18 mouse cellular contexts compared by ENCODE assay signal in genomic region chr4:134588951-134589350, GRCm38 (mm10). TPM values are rescaled to one million over a fixed set of nuclear protein-coding genes. Genes with fewer than 3 reads are reported as not detected.
DNase-seq lines count a peak whose midpoint lies in the region; ATAC-seq lines count a peak whose summit lies in the region.
"Had no signal": no experiment of that assay in that cellular context is flagged by ENCODE, and none has a peak within 500 bp of the region (broad histone marks: within the 10 kb centered on the region; RNA-seq: fewer than 3 reads in every experiment).

No protein-coding gene starts in this region.

- peaks cover 21% of the 10 kb centered on the region for H3K4me1 ChIP-seq in embryonic facial prominence, embryonic 10.5 days

- peaks cover 50% of the 10 kb centered on the region for H3K36me3 ChIP-seq in macrophage (ENCODE audit: inconsistent target)
- H3K36me3 ChIP-seq in embryonic facial prominence, embryonic 10.5 days (replicated peaks) = no peaks in the 10 kb centered on the region
- H3K36me3 ChIP-seq: hindbrain, embryonic 12.5 days; midbrain, embryonic 12.5 days; neural tube, embryonic 13.5 days had no signal

- peak; percentile 92 for ATAC-seq in granulocyte monocyte progenitor cell, adult 5-6 weeks (replicated peaks; ENCODE audit: poor library complexity, severe bottlenecking)

- H3K4me3 ChIP-seq in macrophage (ENCODE audit: inconsistent target) = no peak overlapping the region
- no peak overlapping the region for H3K4me3 ChIP-seq in embryonic facial prominence, embryonic 10.5 days
- H3K4me3 ChIP-seq: forebrain, embryonic 10.5 days; heart, embryonic 12.5 days; hindbrain, embryonic 12.5 days; left cerebral cortex, adult 2 months; midbrain, embryonic 12.5 days; neural tube, embryonic 13.5 days had no signal

- no peaks in the 10 kb centered on the region for H3K27me3 ChIP-seq in embryonic facial prominence, embryonic 10.5 days (replicated peaks; ENCODE audit: low read depth, poor library complexity, severe bottlenecking)
- H3K27me3 ChIP-seq: heart, embryonic 12.5 days; hindbrain, embryonic 12.5 days; midbrain, embryonic 12.5 days; neural tube, embryonic 13.5 days had no signal

- peak overlapping the region; percentile 97 for H3K27ac ChIP-seq in macrophage
- H3K27ac ChIP-seq in embryonic facial prominence, embryonic 10.5 days (replicated peaks) = no peak overlapping the region
- H3K27ac ChIP-seq: forebrain, embryonic 10.5 days; hindbrain, embryonic 12.5 days; left cerebral cortex, adult 2 months; midbrain, embryonic 12.5 days; neural tube, embryonic 13.5 days had no signal

- intact Hi-C loops in heart, postnatal 36 days (cut with DNase I) = no loop called here

- WGBS in macrophage (ENCODE audit: missing documents) = 9% methylated on average over 5 of the region's 5 CpGs
- WGBS in embryonic facial prominence, embryonic 10.5 days = 94% methylated on average over 5 of the region's 5 CpGs

- peaks cover 61% of the 10 kb centered on the region for H3K79me2 ChIP-seq in macrophage (ENCODE audit: inconsistent target)

- H3K9me3 ChIP-seq in embryonic facial prominence, embryonic 10.5 days = no peaks in the 10 kb centered on the region
- H3K9me3 ChIP-seq: forebrain, embryonic 10.5 days; hindbrain, embryonic 12.5 days; midbrain, embryonic 12.5 days; neural tube, embryonic 13.5 days had no signal

- peak; percentile 63 to 75 for DNase-seq in cerebellum, postnatal 10 days
- DNase-seq in cerebellum, adult 9-10 months = no peak
- peak; percentile 61 for DNase-seq in NIH3T3 (ENCODE audit: low read depth)
- DNase-seq in thymus, postnatal 14 days = no peak
- no peak for DNase-seq in embryonic facial prominence, embryonic 10.5 days (ENCODE audit: low spot score)
- DNase-seq in heart, postnatal 36 days = no peak
- DNase-seq: cerebellum, adult 8-10 months; kidney, adult 11 months; kidney, postnatal 4 days; thymus, adult 18-20 months had no signal

RNA-seq across cellular contexts. Expression of gene Selenon, which starts 37.0 kb away (rescaled TPM):
- total RNA-seq in granulocyte monocyte progenitor cell, adult 5-6 weeks (2014; fragmentation: Nextera tagmentation) = 32.4 and 32.8 TPM in 2 replicates
- total RNA-seq in granulocyte monocyte progenitor cell, adult 5-6 weeks (2017) = 3.2 and 6.9 TPM in 2 replicates
- 10 to 100 TPM in 20 of 26 experiments, 1 to 10 TPM in 6; 5.2 to 46.0 (median 17.1) TPM for total RNA-seq in macrophage (2018; cell fraction: chromatin; rRNA removed)
- 10 to 100 TPM; 20.5 to 62.6 (median 35.0) TPM for total RNA-seq in macrophage (2018; cell fraction: cytosol; rRNA removed)
- 10 to 100 TPM; 11.3 to 73.6 (median 34.3) TPM for total RNA-seq in macrophage (2018; cell fraction: nucleus; rRNA removed)
- polyA plus RNA-seq in macrophage (2018) = 33.9 to 45.7 TPM (median 42.5 TPM) in 3 replicates
- polyA plus RNA-seq in embryonic facial prominence, embryonic 10.5 days (2016; fragmentation: Nextera tagmentation; extraction: Ambion mirVana) = 9.5 and 9.7 TPM in 2 replicates
- total RNA-seq in heart, postnatal 36 days (2021) = 10 to 100 TPM; 19.8 to 21.1 TPM

RNA-seq across cellular contexts. Expression of gene Mtfr1l, which starts 53.8 kb away (rescaled TPM):
- 64.6 and 67.4 TPM in 2 replicates for total RNA-seq in granulocyte monocyte progenitor cell, adult 5-6 weeks (2014; fragmentation: Nextera tagmentation)
- total RNA-seq in granulocyte monocyte progenitor cell, adult 5-6 weeks (2017) = 52.0 and 54.8 TPM in 2 replicates
- 10 to 100 TPM; 27.3 to 92.7 (median 58.7) TPM for total RNA-seq in macrophage (2018; cell fraction: chromatin; rRNA removed)
- 10 to 100 TPM; 46.0 to 72.3 (median 63.0) TPM for total RNA-seq in macrophage (2018; cell fraction: cytosol; rRNA removed)
- 10 to 100 TPM; 29.6 to 94.1 (median 58.5) TPM for total RNA-seq in macrophage (2018; cell fraction: nucleus; rRNA removed)
- 45.6 to 78.8 TPM (median 65.1 TPM) in 3 replicates for polyA plus RNA-seq in macrophage (2018)
- polyA plus RNA-seq in embryonic facial prominence, embryonic 10.5 days (2016; fragmentation: Nextera tagmentation; extraction: Ambion mirVana) = 107 and 114 TPM in 2 replicates
- total RNA-seq in heart, postnatal 36 days (2021) = 100 to 1,000 TPM; 178 to 188 TPM

Comparison
In these comparisons a context has a peak if more than half of its experiments do, and no peak if none do; other contexts are left out.
1. DNase-seq: peak in cerebellum, postnatal 10 days (2 of 2) and NIH3T3 (single experiment); none in cerebellum, adult 9-10 months (single experiment), thymus, postnatal 14 days (single experiment), embryonic facial prominence, embryonic 10.5 days (single experiment) and heart, postnatal 36 days (0 of 2).